Mouse (Mus musculus): Measurements from ENCODE around the gene Gm21671.
"Not testable (repeated sequence)": the region's sequence is repeated elsewhere in the genome, so short reads cannot be mapped to it uniquely, and the experiment has no call there.

Gene Gm21671

DNA sequence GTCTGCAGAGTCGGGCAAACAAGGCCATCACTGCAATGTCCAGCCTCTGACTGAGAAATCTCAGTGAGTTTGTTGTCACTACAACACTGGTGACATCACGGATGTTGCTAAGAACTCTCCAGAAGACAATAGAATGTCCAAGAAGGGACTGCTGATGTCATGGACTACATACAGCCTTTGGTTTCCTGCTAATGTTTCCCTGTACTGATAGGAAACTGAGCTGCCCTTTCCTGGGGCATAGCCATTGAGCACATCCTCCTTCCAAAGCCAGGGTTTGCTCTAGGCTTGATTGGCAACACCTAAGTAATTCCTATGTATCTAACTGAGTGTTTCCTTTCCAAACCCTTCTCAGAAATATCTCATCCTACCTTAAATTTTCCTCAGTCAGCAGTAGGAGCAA is at the start of gene Gm21671:
TSS of gene Gm21671 (minus strand) at position 101 of the 400 bp plus-strand sequence.
- in situ Hi-C loops (cut with MboI; ENCODE audit: unreplicated experiment in 2 of 2) = not testable (repeated sequence)

DNA sequence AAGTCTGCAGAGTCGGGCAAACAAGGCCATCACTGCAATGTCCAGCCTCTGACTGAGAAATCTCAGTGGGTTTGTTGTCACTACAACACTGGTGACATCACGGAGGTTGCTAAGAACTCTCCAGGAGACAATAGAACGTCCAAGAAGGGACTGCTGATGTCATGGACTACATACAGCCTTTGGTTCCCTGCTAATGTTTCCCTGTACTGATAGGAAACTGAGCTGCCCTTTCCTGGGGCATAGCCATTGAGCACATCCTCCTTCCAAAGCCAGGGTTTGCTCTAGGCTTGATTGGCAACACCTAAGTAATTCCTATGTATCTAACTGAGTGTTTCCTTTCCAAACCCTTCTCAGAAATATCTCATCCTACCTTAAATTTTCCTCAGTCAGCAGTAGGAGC is 34.3 kb upstream of the Gm21671 start, which contains the start of gene Gm21698:
TSS of gene Gm21698 (minus strand) at position 101 of the 400 bp plus-strand sequence.
- in situ Hi-C loops (cut with MboI; ENCODE audit: unreplicated experiment in 2 of 2) = not testable (repeated sequence)

DNA sequence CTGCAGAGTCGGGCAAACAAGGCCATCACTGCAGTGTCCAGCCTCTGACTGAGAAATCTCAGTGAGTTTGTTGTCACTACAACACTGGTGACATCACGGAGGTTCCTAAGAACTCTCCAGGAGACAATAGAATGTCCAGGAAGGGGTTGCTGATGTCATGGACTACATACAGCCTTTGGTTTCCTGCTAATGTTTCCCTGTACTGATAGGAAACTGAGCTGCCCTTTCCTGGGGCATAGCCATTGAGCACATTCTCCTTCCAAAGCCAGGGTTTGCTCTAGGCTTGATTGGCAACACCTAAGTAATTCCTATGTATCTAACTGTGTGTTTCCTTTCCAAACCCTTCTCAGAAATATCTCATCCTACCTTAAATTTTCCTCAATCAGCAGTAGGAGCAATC is 18.3 kb upstream of the Gm21671 start, which contains the start of gene Gm21680:
TSS of gene Gm21680 (minus strand) at position 101 of the 400 bp plus-strand sequence.
- in situ Hi-C loops (cut with MboI; ENCODE audit: unreplicated experiment in 2 of 2) = not testable (repeated sequence)

DNA sequence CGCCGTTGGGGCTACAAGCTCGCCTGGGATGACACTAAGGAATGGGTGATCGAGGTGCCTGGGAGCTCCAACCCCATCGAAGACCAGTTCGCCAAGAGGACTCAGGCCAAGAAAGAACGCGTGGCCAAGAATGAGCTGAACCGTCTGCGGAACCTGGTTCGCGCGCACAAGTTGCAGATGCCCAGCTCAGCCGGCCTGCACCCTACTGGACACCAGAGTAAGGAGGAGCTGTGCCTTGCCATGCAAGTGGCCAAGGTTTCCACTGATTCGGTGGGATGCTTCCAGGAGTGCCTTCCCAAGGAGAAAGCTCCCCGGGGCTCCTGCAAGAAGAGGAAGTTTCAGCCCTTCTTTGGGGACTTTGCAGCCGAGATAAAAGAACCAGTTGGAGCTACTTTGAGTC is 2.8 kb upstream of the Gm21671 start:
- in situ Hi-C loops (cut with MboI; ENCODE audit: unreplicated experiment in 2 of 2) = not testable (repeated sequence)

DNA sequence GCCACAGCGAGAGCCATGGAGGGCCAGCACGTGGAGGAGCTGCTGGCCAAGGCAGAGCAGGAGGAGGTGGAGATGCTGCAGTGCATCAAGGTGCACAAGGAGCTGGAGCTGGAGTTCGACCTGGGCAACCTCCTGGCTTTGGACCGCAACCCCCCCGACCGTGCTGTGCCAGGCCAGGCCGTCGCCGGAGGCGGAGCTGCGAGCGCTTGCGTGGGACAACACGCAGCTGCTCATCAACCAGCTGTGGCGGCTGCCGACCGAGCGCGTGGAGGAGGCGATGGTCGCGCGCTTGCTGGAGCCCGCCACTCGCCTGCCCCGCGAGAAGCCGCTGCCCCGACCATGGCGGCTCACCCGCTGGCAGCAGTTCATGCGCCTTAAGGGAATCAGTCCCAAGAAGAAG is 2.4 kb upstream of the Gm21671 start:
- in situ Hi-C loops (cut with MboI; ENCODE audit: unreplicated experiment in 2 of 2) = not testable (repeated sequence)

DNA sequence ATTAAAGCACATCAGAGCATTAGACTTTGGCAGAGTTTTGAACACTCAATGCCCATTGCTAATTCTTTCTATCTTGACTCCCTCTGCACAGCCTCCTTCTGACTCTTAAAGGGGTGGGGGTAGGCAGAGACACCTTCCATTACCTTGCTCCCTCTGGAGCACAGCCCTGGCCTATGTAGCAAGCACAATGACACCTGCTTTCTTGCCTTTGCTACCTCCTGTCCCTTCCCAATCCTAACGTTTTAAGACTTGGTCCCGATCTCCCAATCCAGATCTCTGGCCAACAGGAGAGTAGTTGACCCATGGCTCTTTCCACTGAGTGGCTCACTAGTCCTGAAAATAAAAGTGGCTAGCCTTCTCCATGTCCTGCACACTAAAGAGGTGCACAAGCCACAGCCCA is 8.8 kb downstream of the Gm21671 start:
- in situ Hi-C loops (cut with MboI; ENCODE audit: unreplicated experiment in 2 of 2) = loop anchor here in 1 of 2 experiments (25.0 kb wide), 1 partner anchor 92 kb away; the partner anchor contains the start of gene Speer4a

DNA sequence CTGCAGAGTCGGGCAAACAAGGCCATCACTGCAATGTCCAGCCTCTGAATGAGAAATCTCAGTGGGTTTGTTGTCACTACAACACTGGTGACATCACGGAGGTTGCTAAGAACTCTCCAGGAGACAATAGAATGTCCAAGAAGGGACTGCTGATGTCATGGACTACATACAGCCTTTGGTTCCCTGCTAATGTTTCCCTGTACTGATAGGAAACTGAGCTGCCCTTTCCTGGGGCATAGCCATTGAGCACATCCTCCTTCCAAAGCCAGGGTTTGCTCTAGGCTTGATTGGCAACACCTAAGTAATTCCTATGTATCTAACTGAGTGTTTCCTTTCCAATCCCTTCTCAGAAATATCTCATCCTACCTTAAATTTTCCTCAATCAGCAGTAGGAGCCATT is 11.9 kb downstream of the Gm21671 start, which contains the start of gene Gm21663:
TSS of gene Gm21663 (minus strand) at position 101 of the 400 bp plus-strand sequence.
- in situ Hi-C loops (cut with MboI; ENCODE audit: unreplicated experiment in 2 of 2) = loop anchor here in 1 of 2 experiments (25.0 kb wide), 1 partner anchor 95 kb away; the partner anchor contains the start of gene Speer4a
